Mouse (Mus musculus) liver, embryonic 14.5 days (tissue): ENCODE results near the gene Oas1h.
"Not testable (repeated sequence)": the region's sequence is repeated elsewhere in the genome, so short reads cannot be mapped to it uniquely, and the experiment has no call there.

ENCODE experiments used
- CTCF ChIP-seq: IDR thresholded peaks from 2 replicates; pipeline ENCODE4 v1.5.1; 2016; ENCODE audit warnings: antibody characterized with exemption, low read depth, control low read depth
- EP300 ChIP-seq: IDR thresholded peaks from 2 replicates; pipeline ENCODE4 v1.6.1; 2016; ENCODE audit warnings: antibody characterized with exemption, low read depth

- TF ChIP-seq CTCF, EP300: not testable (repeated sequence)
Measured at GRCm38 (mm10) chr5:120888294-120888815, 27.1 kb downstream of the Oas1h start.
